Mouse (Mus musculus) erythroblast, adult 5-6 weeks (primary cell): ENCODE data around the gene Sost. TPM values are rescaled to one million over a fixed set of nuclear protein-coding genes. Genes with fewer than 3 reads are reported as not detected.
"Not testable (repeated sequence)": the region's sequence is repeated elsewhere in the genome, so short reads cannot be mapped to it uniquely, and the experiment has no call there.

Source experiments
- ATAC-seq: replicated peaks from 2 replicates; pipeline ENCODE4 v1.8.0; 2016; ENCODE audit warnings: moderate number of reproducible peaks, mild to moderate bottlenecking, moderate TSS enrichment, inconsistent platforms; ENCODE audit not compliant: poor library complexity, low FRiP score, severe bottlenecking
- total RNA-seq, 2 experiments: library from RNA; stranded (forward) in 1 of 2; stranded (reverse) in 1 of 2; fragments of 150-400 nt in 1 of 2; fragments of 200-764, 138-1000 nt in 1 of 2; gene quantifications; 2 replicates each; pipeline versions ENCODE4 v1.2.3 to v1.2.4; 2015 to 2017; ENCODE audit warnings: low replicate concordance in 2 of 2

Sost gene
- total RNA-seq (2015; ENCODE audit: low replicate concordance) (not detected in 2 replicates), total RNA-seq (2017; ENCODE audit: low replicate concordance) (not detected in 2 replicates)

GRCm38 (mm10) chr11:101966965-101967614 is at the start of gene Sost:
Gene Sost (minus strand): TSS chr11:101967015.
- no peak for ATAC-seq

- no peak for ATAC-seq
These were observed 49.3 kb upstream of the Sost start for GRCm38 (mm10) chr11:102016136-102016535.

- ATAC-seq: no peak
These were observed 48.7 kb upstream of the Sost start for GRCm38 (mm10) chr11:102015472-102015871.

GRCm38 (mm10) chr11:102013201-102013600 is 46.4 kb upstream of the Sost start:
- ATAC-seq: no peak

GRCm38 (mm10) chr11:102011510-102011909 is 44.7 kb upstream of the Sost start:
- ATAC-seq: no peak

DNA sequence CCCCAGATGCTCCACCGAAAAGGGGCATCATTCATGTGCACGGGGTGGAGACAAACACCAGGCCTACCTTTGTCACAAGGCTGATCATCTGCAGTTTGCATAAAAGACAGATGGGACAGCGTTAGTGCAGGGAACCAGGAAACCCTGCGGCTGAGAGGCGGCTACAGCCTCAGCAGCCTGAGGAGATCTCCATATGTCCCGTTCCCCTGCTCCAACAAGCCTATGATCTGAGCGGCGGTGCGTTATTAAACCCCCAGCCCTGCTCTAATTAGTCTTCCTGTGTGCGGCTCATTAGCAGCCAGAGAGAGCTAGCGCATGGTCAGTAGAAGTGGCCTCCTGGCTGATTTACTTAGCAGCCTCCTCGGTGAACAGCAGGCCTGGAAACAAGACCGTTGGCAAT is 43.3 kb upstream of the Sost start:
- no peak for ATAC-seq

DNA sequence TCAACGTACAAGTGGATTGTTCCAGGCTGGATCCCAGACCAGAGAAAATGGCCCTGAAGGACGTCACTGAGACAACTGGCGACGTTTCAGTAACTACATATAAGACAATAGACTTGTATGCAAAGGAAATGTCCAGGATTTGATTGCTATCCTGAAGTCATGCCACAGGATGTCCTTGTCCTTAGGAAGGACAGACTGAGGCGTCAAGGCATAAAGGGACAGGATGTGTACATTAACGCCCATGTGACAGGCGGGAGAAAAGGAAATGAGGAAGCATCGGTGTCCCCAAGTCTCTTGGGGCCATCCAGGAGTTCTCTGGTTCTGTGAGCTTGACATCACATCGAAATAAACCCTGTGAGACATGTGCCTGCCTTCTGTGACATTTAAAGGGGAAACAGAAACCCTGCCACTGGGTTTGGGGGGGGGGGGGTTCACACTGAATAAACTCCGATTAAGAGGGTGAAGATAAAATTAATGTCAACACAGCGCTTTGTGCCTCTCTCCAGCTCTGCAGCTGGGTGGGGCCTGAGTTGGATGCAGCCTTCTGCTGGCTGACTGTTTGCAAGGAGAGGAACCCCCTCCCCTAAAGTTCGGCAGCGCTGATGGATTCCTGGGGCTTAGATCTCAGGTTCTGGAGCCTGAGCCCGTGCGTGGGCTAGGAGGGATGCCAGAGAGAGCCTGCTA is 42.3 kb upstream of the Sost start:
- ATAC-seq: no peak

DNA sequence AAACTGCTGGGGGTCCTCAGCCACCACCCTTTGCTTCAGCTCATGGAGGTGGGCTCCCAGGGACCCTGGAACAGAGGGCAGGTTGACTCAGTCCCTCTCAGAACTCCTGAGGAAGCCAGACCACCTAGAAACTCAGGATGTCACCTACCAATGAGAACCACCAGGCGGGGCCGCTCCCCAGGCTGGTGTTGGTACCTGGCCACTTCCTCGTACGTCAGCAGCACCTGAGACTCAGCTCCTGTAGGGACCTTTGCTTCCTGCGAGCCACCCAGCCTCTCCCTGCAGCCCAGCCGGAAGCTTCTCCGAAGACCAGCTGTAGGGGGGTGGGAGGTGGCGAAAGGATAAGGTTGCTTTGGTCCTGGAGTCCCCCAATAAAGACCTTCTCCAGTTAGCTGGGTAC is 41.6 kb upstream of the Sost start:
- ATAC-seq: no peak

- ATAC-seq: no peak
These were observed 39.9 kb upstream of the Sost start for GRCm38 (mm10) chr11:102006688-102007087.

GRCm38 (mm10) chr11:102006271-102006670 is 39.5 kb upstream of the Sost start:
- no peak for ATAC-seq

- ATAC-seq: no peak
These were observed 37.4 kb upstream of the Sost start for GRCm38 (mm10) chr11:102004251-102004650.

DNA sequence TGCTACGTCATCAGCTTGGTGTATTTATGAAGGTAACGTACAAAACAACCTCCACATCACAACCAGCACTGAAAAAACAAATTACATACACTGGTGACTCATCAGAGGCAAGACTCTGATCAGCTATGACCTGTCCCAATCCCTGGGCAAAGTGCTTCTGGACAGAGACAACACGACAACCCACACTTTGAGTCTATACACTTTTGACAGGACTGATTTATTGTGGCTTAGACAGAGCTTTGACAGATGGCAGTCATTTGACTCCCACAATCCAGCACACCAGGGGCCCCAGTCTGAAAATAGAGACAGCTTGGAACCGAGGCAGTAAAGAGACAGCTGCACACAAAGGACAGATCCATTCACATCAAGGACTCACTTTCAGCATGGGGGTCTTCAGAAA is 32.7 kb upstream of the Sost start:
- ATAC-seq: no peak

DNA sequence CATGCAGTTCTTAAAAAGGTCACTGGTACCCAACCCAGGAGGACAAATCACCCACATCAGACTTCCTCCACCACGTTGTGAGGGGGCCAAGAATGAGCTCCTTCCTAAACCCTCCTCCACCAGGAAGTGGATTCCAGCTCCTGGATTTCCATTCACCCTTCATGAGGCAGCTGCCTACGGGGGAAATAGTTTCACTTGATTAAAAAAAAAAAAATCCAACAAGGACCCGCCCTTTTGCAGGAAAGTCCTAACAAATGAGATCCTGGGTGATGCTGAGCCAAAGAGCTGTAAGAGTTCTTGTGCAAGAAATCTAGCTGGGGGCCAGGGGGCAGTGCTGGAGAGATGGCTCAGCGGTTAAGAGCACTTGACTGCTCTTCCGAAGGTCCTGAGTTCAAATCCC is 31.4 kb upstream of the Sost start:
- ATAC-seq: no peak

GRCm38 (mm10) chr11:101995938-101996337 is 29.1 kb upstream of the Sost start:
- ATAC-seq: no peak

GRCm38 (mm10) chr11:101994100-101994499 is 27.3 kb upstream of the Sost start:
- ATAC-seq: peak; percentile 93

GRCm38 (mm10) chr11:101992411-101992810 is 25.6 kb upstream of the Sost start:
- no peak for ATAC-seq

GRCm38 (mm10) chr11:101991813-101992212 is 25.0 kb upstream of the Sost start:
- no peak for ATAC-seq

- ATAC-seq: no peak
These were observed 23.4 kb upstream of the Sost start for GRCm38 (mm10) chr11:101990244-101990643.

GRCm38 (mm10) chr11:101986913-101987312 is 20.1 kb upstream of the Sost start, which contains the start of gene Dusp3:
Gene Dusp3 (minus strand): TSS chr11:101987013.
- ATAC-seq: no peak

DNA sequence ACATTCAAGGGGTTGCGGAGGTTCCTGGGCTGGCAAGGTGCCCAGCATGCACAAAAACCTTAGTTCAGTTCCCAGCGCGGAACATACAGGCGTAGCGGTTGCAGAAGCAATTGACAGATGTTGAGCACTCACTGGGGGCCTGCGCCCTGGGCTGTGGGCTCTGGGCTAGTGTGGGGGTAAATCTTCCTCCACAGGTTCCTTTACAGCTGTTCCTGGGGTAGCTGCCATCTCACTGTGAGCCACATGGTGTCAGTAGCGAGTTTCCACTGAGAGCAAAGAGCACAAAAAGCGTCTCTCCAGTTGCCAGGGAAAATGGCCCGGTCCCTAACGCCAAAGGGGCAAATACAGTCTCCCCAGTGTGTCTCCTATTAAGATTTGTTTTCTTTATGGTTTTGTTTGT is 19.2 kb upstream of the Sost start:
- ATAC-seq: peak; percentile 58; the same call in 1 of the 2 replicates

- not testable (repeated sequence) for ATAC-seq
These were observed 18.6 kb upstream of the Sost start for GRCm38 (mm10) chr11:101985450-101985849.
